Mouse (Mus musculus) kidney, postnatal 14 days (tissue): ENCODE data around the gene Plbd1.
A peak's percentile ranks its signal among the peaks of the same experiment; 100 is the strongest.

ENCODE experiments used
- DNase-seq: peaks from one replicate; pipeline ENCODE4 v3.0.0; 2022; ENCODE audit warnings: mixed read lengths

The Plbd1 gene

DNA sequence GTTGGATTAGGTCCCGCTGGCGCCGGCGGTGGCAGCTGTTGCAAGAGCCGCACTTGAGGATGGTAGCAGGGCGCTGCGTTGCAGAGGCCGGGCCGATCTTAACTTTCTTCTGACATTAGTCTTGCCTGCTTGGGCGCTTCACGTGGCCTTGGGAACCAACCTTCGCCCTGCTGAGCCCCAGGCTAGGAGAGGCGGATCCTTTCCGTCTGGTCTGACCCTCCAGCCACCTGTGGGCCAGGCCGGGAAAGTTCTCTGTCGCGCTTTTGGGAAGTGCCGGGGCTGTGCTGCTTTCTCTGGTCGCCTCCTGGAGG, at the start of gene Plbd1:
Gene Plbd1 (minus strand): TSS at position 223 of the 311 bp plus-strand sequence.
- DNase-seq: peak; percentile 60

DNA sequence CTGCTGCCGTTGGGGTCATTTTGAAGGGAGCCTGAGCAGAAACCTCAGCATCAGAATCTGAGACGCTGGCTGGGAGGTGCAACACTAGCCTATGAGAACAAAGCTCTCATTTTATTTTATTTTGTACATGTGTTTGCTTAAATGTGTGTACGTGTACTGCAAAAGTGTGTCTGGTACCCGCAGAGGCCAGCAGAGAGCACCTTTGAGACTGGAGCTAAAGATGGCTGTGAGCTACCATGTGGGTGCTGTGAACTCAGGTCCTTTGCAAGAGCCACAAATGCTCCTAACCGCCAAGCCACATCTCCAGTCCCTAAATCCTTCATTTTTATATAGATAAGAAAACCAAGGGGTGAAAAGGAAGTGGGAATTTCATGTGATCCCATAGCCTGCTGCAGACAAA, 48.7 kb upstream of the Plbd1 start:
- DNase-seq: no peak

DNA sequence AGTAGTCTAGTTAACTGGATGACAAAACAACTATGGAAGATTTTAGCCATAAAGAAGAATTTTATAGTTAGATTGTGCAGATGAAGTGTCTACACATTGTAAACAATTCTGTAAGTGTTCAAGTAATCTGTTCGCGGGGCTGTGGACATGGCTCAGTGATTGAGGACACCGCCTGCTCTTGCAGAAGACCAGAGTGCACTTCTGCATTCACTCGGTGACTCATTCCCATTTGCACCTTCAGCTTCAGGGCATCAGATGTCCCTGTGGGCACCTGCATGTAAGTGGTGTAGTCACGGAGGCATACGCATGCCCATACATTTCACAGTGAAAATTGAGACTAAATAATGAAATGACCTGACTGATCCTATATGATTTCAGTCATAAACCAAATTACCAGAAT, 46.9 kb upstream of the Plbd1 start:
- no peak for DNase-seq

DNA sequence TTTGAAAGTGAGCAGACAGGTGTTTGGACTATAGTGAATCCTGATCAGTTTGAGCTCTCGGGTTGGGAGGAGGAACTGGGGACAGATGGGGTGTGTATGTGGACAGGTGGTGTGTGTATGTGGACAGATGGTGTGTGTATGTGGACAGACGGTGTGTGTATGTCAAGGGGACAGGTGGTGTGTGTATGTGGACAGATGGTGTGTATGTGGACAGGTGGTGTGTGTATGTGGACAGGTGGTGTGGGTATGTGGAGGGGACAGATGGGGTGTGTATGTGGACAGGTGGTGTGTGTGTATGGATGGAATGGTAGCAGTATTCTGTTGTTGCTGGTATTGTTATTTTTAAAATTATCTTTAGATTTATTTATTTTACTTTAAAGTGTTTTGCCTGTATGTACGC, 40.1 kb upstream of the Plbd1 start:
- DNase-seq: no peak

- no peak for DNase-seq
Measured at GRCm38 (mm10) chr6:136701185-136701584, 39.5 kb upstream of the Plbd1 start.

DNA sequence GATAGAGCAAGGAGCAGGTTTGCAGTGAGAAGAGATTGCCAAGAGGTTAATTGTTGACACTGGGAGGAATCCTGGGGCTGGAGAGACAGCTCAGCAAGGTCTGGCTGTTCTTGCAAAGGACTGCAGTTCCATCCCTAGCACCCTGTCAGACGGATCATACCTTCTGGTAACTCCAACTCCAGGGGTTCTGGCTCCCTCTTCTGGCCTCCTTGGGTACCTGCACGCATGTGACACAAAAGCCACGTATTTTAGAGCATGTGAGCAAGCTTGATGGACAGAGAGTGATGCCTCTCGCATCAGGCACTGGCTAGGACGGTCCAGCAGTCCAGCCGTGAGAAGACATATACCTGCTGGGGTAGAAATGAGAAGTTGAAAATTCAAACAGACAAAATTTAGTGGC, 29.6 kb upstream of the Plbd1 start:
- no peak for DNase-seq

DNA sequence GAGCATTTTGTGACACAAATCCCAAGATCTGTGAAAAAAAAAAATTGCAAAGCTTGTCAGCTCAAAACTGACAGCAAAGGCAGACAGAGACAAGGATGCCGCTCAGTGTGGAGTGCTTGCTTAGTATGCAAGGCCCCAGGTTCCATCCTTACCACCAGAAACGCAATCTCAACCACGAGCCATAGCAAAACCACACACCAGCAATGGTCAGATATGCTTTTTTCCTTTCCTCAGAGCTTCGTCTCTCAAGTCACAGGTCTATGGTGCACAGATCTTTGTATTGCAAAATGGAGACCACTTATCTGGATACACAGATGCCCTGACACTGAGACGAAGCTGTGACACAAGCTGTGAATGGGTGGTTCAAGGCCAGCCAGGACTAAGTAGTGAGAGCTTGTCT, 28.8 kb upstream of the Plbd1 start:
- no peak for DNase-seq

GRCm38 (mm10) chr6:136689790-136690413, 28.2 kb upstream of the Plbd1 start:
- no peak for DNase-seq

- DNase-seq: no peak
Measured at GRCm38 (mm10) chr6:136685433-136685832, 23.7 kb upstream of the Plbd1 start.

GRCm38 (mm10) chr6:136683410-136684334, 21.9 kb upstream of the Plbd1 start:
- no peak for DNase-seq

- DNase-seq: no peak
Measured at GRCm38 (mm10) chr6:136679381-136679780, 17.7 kb upstream of the Plbd1 start.

DNA sequence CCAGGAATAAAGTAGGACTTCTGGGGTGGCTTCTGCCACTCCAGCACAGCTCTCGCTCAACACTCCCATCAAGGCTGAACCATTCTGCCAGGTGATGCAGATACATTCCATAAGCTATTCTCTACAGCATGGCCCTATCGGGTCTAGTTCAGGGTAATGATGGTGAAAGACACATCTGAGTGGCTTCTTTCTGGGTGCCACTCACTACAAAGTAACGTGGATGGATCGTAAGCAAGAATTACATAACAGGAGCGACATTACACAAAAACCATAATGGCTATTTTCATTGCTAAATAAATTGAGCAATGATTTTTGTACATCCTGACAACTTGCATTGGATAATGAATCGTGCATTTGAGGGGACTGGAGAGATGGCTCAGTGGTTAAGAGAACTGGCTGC, 13.2 kb upstream of the Plbd1 start:
- DNase-seq: no peak

DNA sequence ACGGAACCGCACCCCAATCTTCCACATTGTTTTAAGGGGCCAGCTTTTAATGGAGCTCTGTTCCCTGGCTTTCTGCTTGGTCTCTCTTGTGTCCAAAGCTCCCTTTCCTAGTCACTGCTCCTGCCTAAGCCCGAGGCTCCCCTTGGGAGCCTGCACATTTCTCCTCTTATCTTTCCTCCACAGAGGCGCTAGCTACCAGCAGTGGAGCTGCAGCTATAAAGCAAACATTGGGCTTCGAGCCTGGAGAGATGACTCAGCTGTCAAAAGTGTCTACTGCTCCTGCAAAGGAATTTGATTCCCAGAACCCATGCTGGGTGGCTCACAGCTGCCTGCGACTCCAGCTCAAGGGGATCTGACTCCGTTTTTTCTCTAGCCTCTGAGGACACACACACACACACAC, 10.7 kb upstream of the Plbd1 start:
- peak; percentile 44 for DNase-seq

- DNase-seq: no peak
Measured at GRCm38 (mm10) chr6:136669274-136669673, 7.5 kb upstream of the Plbd1 start.

DNA sequence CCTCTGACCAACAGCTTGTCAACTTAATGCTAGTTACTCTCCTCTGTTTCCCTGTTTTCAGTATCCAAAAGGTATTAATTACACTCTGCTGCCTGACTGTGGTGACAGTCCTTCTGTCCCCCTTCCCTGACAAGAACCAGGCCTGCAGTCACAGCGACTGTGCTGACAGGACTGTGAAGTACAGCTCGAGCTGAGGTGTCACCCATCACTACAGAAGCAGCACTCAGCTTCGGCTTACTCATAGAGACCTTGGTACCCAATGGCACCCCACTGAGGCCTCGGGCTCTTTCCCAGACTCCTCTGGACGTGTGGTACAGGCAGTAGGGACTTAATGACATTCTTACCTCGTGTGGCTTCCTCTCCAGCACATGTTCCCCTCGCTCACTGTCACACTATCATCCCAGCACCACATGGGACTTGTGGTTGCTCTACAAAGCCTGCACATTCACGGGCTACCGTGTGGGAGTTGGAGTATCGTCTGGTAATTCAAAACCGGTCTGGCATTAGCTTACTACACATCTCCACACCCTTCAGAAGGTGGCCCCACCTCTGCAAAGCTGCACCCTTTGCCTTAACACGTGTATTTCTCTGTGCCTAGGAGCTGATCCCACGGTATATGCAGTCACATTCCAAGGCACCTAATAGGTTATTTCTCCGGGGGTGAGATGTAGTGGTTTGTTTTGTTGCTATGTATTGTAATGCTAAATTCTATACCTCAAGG, 6.7 kb upstream of the Plbd1 start:
- no peak for DNase-seq

DNA sequence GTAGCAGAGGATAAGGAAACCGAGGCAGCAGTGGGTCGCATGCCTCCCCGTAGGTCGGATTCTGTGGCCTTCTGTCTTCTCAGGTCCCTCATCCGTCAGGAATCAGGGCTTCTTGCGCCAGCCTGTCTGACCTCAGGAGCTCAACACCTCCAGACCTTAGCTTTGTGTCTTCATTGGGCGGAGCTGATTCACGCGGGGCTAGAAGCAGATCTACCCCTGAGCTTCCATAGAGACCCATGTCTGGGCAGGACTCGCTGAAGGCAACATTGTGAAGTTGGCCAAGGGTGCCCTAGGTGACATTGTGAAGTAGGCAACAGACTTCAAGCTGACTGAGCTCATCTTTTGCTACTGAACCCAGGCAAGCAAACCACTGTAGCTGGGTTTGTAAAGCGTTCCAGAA, 335 bp upstream of the Plbd1 start:
- DNase-seq: no peak

GRCm38 (mm10) chr6:136660831-136661705, 660 bp downstream of the Plbd1 start:
- DNase-seq: no peak

GRCm38 (mm10) chr6:136659226-136659625, 2.5 kb downstream of the Plbd1 start:
- no peak for DNase-seq

DNA sequence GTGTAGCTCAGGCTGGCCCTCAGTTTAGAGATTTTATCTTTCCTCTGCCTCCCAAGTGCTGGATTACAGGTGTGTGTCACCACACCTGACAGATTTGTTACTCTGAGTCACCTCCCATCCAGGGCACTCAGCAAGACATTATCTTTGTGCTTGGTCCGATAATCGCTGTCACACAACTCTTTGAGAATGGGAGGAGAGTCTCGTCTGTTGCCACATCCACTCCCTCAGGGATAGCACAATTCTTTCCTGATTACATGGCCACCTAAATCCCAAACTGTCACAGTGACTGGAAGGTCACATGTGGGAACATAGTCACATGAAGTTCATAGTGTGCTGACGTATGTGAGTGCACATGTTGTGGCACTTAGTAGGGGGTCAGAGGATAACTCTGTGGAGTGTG, 3.4 kb downstream of the Plbd1 start:
- no peak for DNase-seq

GRCm38 (mm10) chr6:136655786-136656185, 5.9 kb downstream of the Plbd1 start:
- DNase-seq: no peak

- DNase-seq: no peak
Measured at GRCm38 (mm10) chr6:136654470-136654869, 7.3 kb downstream of the Plbd1 start.

DNA sequence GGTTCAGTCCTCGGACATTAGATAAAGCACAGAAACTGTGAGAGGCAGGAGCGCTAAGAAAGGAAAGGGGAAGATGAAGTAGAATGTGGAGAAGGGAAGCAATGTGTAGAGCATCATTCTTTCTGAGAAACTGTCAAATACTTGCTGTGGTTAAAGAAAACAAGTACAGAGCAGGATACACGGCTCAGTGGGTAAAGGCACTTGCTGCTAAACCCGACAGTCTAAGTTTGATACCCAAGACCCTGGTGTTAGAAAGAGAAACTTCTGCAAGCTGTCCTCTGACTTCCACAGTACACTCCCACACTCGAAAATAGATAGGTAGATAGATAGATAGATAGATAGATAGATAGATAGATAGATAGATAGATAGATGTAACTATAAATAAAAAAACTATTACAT, 8.4 kb downstream of the Plbd1 start:
- DNase-seq: no peak

DNA sequence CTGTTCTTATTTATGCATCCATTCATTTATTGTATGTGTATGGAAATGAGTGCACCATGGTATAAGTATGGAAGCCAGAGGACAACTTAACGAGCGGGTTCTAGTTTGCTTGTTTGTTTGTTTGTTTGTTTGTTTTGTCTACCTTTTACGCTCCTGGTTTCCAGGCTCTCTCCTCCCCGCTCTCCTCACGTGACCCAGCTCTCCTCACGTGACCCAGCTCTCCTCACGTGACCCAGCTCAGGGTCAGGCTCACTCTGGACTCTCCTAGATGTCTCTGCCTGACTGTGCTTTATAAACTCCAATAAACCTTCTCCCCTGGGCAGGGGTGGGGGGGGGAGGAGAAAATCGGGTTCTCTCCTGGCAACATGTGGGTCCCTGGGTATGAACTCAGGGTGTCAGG, 11.1 kb downstream of the Plbd1 start:
- no peak for DNase-seq
